Mouse (Mus musculus) frontal cortex, postnatal 14 days (tissue): ENCODE data around the gene Thsd7b.
"Not testable (repeated sequence)": the region's sequence is repeated elsewhere in the genome, so short reads cannot be mapped to it uniquely, and the experiment has no call there.

ENCODE experiments used
- DNase-seq, 2 experiments: peaks; one replicate each; pipeline ENCODE4 v3.0.0; 2022; ENCODE audit warnings: low spot score in 2 of 2

Gene Thsd7b

GRCm38 (mm10) chr1:129838486-129838885, 565.4 kb downstream of the Thsd7b start:
- no peak for DNase-seq

GRCm38 (mm10) chr1:129843416-129843815, 570.3 kb downstream of the Thsd7b start:
- no peak for DNase-seq

- DNase-seq, result no peak
Measured at GRCm38 (mm10) chr1:129850007-129850564, 577.0 kb downstream of the Thsd7b start.

GRCm38 (mm10) chr1:129867714-129868113, 594.6 kb downstream of the Thsd7b start:
- DNase-seq, result no peak

DNA sequence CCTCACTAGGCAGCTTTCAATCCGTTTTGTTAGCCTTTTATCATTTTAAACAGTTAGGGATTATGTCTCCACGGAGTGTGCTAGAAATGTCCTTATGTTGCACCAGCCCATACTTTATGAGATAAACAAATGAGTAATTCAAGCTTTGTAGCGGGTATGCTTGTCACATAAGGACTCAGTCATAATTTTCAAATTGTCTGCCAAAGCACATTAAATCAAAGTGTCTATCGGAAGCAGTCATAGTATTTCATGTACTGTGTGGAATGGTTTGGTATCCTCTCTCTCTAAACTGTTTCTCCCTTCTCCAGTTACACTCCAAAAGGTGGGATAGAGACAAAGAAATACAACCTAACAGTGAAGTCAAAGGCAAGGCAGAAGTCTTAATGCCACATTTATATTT, 601.3 kb downstream of the Thsd7b start:
- no peak for DNase-seq

- no peak for DNase-seq
Measured at GRCm38 (mm10) chr1:129887861-129888260, 614.8 kb downstream of the Thsd7b start.

- no peak for DNase-seq
Measured at GRCm38 (mm10) chr1:129898121-129898520, 625.0 kb downstream of the Thsd7b start.

GRCm38 (mm10) chr1:129915484-129915883, 642.4 kb downstream of the Thsd7b start:
- DNase-seq, result no peak

DNA sequence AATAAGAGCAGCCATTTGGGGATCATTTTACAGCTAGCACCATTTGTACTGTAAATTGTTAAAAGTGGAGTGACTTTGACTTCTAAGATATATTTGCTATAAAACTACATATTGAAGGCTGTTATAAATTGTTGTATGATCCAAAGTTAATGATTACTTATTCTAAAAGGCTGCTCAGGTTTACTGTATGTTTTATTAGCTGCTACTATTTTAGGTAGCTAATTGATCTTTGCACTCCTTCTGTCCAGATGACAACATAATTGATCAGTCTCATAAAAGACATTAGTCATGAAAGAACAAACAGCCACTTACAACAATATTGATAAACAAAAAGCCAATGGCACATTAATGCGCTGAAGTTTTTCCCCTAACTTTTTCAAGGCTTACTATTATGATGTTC, 644.5 kb downstream of the Thsd7b start:
- DNase-seq, result no peak

- DNase-seq, result no peak
Measured at GRCm38 (mm10) chr1:129919385-129919784, 646.3 kb downstream of the Thsd7b start.

- no peak for DNase-seq
Measured at GRCm38 (mm10) chr1:129931003-129931402, 657.9 kb downstream of the Thsd7b start.

DNA sequence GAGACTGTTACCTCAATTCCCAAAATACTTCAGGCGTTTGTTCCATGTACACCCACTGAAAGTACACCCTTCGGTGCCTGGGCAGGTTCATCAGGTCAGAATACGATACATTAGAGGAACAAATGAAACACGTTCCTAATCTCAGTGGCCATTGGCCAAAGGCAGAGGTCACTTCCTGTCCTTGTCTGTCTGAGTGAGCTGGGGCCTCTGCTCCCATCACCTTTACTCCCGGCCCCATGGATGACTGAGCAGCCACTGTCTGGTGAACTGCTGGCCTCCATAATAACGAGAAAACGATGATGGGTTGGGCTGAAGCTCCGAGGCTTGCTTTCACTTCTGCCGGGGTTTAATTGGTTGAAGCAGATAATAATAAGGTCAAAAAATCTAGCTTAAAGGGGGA, 670.0 kb downstream of the Thsd7b start:
- DNase-seq, result no peak

- no peak for DNase-seq
Measured at GRCm38 (mm10) chr1:129947026-129947425, 673.9 kb downstream of the Thsd7b start.

DNA sequence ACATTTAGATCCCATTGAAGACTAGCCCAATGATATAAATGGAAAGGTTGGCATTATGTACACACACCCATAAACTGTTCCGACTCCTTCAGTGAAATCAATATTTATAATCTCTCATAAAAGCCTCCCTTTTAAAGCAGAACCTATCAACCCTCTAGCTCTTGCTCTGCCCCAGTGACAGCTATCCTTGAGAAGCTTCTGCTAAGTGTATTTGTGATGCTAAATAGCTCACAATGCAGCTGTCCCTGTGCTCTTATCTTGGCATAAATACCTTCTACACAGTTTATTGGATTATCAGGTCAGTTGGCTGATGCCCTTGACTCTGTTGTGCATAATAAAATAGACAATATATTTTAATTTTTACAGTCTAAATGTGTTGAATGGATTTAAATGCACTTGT, 682.4 kb downstream of the Thsd7b start:
- no peak for DNase-seq

- DNase-seq, result no peak
Measured at GRCm38 (mm10) chr1:129956625-129957024, 683.5 kb downstream of the Thsd7b start.

DNA sequence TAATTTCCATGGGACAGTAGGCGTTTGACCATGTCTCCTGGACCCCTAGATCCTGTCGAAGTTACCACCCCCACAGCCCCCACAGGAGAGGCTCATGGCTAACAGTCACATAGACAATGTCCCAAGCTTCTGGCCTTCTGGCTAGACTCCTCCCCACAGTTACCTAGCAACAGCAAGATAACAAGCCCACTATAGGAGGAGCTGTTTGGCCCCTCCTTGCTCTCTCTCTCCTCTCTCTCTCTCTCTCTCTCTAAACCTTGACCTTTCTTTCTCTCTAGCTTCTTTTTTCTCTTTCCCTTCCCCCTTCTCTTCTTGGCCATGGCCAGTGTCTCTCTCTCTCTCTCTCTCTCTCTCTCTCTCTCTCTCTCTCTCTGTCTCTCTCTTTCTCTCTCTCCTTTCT, 686.2 kb downstream of the Thsd7b start:
- not testable (repeated sequence) for DNase-seq

DNA sequence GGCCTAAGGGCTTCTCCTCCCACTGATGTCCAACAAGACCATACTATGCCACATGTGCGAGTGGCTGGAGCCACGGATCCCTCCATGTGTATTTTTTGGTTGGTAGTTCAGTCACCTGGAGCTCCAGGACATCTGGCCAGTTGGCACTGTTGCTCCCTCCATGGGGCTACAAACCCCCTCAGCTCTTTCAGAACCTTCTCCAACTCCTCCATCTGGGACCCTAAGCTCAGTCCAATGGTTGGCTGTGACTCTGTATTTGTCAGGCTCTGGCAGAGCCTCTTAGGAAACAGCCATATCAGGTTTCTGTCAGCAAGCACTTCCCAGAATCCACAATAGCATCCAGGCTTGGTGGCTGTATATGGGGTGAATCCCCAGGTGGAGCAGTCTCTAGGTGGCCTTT, 690.1 kb downstream of the Thsd7b start:
- no peak for DNase-seq

GRCm38 (mm10) chr1:129989247-129989646, 716.1 kb downstream of the Thsd7b start:
- DNase-seq, result not testable (repeated sequence)

DNA sequence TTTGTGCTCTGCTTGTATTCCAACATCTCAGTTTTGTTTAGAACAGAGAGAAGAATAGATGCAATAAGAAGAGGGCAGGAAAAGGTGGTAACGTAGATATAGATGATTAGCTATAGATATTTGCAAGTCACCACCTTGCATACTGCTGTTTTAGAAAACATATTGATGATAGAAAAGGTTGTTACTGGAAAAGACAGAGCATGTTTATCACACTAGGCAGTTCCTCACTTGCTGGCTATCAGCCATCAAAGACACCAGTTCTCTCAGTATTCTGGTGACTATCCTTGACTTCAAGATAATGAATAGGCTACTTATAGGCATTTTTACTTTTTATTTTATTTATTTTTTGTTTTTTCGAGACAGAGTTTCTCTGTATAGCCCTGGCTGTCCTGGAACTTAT, 717.7 kb downstream of the Thsd7b start:
- no peak for DNase-seq

- DNase-seq, result no peak
Measured at GRCm38 (mm10) chr1:130055012-130055411, 781.9 kb downstream of the Thsd7b start.

DNA sequence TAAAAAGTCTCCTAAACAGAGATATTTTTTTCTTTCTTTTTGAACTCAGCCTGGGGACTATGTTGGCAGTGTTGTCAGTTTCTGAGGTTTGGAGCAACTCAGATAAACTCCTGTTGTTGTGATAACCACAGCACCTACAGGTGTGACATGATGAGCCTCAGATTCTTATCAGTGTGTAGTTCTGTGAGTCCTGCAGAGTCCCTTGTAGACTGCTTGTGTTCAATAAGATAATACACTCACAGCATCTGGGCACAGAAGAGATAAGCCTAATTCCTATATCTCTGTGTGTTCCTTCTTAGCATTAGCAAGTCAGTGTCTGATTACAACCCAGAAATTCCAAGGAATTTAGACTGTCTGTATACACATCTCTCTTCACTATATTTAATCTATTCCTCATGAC, 789.0 kb downstream of the Thsd7b start:
- DNase-seq, result no peak

DNA sequence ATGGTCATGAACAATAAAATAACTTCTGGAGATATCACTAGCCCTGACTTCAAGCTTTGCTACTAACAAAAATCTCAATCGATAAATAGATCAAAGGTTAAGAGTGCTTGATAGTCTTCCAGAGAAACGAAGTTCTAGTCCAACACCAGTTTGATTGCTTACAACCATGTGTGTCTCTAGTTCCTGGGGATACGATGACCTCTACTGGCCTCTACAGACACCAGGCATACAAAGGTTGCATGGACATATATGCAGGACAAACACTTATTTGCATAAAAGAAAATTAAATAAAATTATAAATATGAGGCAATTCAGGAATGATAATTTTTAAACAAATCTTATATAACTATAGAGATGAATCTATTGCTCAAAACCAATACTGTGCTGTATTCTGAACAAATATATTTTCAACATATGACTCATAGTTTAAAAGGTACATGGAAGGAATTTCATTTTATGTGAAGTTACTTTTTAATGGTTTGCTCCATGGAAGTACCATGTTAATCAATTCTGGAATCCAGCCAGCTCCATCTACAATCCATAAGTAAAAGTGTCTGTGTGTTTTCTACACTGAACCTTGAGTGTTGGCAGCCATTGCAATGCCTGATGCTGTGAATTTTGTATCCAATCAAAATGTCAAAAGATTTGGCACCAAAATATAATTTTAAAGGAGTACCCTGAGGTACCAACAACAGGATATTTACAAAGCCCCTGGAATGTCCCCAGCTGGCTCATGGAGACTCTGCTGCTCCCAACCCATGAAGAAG, 793.3 kb downstream of the Thsd7b start:
- no peak for DNase-seq

DNA sequence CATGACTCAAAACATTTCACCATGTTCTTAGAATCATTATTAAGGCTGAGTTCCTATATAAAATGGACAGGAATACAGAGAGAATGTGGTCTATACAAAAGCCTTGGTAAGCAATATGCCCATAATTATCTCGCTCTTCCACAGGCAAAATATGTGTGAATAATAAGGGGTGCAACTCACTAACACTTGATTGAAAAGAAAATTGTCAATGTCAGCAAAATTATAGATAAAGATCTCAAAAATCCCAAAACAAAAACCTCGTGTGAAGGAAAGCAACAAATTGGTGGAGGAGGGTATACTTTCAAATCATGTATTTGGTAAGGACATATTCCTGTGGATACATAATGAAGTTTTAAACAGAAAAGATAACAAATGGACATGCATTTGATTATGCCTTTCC, 810.7 kb downstream of the Thsd7b start:
- DNase-seq, result no peak

DNA sequence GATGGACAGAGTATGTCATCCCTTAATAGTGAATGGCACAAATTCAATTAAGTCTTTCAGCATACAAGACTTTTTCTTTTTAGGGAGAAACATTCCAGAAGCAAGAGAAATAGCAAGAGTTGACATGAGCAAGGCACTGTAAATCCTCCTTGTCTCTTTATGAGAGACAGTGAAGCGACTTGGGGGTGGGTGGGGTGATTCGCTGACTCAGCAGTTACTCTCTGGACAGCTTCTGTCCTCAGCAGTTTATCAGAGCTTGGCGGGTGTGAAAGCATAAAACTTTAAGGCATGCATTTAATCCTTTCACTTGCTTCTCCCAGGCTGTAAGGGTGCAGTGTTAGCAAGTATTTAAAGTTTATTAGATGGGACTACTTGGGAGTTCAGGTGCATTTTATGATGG, 812.1 kb downstream of the Thsd7b start:
- no peak for DNase-seq
